13 mouse cellular contexts compared by ENCODE assay signal in the genomic region with DNA sequence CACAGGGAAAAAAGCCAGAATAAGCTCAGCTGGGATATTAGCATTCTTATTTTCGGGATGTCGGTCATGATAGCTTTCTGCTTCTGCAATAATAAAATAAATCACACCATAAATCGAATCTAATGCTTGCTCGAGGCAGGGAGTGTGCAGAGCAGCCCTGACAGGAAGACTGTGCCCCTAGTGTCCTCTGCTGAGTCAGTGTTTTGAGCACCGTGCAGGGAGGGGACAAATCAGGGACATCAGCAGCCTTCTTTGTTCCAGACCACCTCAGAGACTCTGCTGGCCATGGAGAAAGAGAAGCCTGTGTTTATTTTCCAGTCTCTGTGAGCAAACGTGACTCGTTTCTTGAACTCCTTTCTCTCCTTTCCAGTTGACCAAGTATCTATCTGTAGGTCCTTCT.
DNase-seq lines count a peak whose midpoint lies in the region; ATAC-seq and TF ChIP-seq lines count a peak whose summit lies in the region.
"Had no signal": no experiment of that assay in that cellular context is flagged by ENCODE, and none has a peak within 500 bp of the region (broad histone marks: within the 10 kb centered on the region; RNA-seq: fewer than 3 reads in every experiment).

No protein-coding gene starts in this region.

- no peak for TF ChIP-seq POLR2A in heart, adult 2 months (IDR thresholded peaks at IDR 0.05; ENCODE audit: insufficient read depth, low read depth, low read length)
- no peak for TF ChIP-seq POLR2A in brain, embryonic 14.5 days (IDR thresholded peaks at IDR 0.05; ENCODE audit: borderline replicate concordance, extremely low read depth, insufficient read depth, insufficient read length, poor library complexity, severe bottlenecking)

- H3K27ac ChIP-seq in heart, adult 2 months, result no peak overlapping the region
- H3K27ac ChIP-seq in hindbrain, embryonic 13.5 days, result peak overlapping the region; percentile 88
- peak overlapping the region; percentile 32; the same call in 1 of the 2 replicates for H3K27ac ChIP-seq in midbrain, postnatal 0 days (ENCODE audit: low read depth, low read length)
- H3K27ac ChIP-seq: embryonic facial prominence, embryonic 12.5 days; heart, embryonic 15.5 days; kidney, embryonic 15.5 days; limb, embryonic 15.5 days had no signal

- peak; percentile 82 for ATAC-seq in hindbrain, embryonic 13.5 days (ENCODE audit: low FRiP score)
- no peak for ATAC-seq in midbrain, postnatal 0 days (ENCODE audit: low FRiP score)
- ATAC-seq in megakaryocyte, adult 5-6 weeks (ENCODE audit: poor library complexity, severe bottlenecking), result no peak
- ATAC-seq: liver, postnatal 0 days had no signal

- no peak for TF ChIP-seq EP300 in heart, adult 2 months (IDR thresholded peaks at IDR 0.05; ENCODE audit: insufficient read depth, low read depth, low read length)

- H3K9me3 ChIP-seq in hindbrain, embryonic 13.5 days, result no peaks in the 10 kb centered on the region
- H3K9me3 ChIP-seq in midbrain, postnatal 0 days (ENCODE audit: low read length), result no peaks in the 10 kb centered on the region
- H3K9me3 ChIP-seq: embryonic facial prominence, embryonic 12.5 days; heart, embryonic 15.5 days; kidney, embryonic 15.5 days; limb, embryonic 15.5 days had no signal

- peaks cover 3% of the 10 kb centered on the region; the same call in 1 of the 2 replicates for H3K4me1 ChIP-seq in heart, adult 2 months (ENCODE audit: control insufficient read depth, insufficient read depth, low read length)
- H3K4me1 ChIP-seq in hindbrain, embryonic 13.5 days (replicated peaks), result peaks cover 60% of the 10 kb centered on the region
- H3K4me1 ChIP-seq in midbrain, postnatal 0 days (ENCODE audit: insufficient read depth, low read length), result 0 out of 2 replicates have a peak, but pooled peaks cover 3% of the 10 kb centered on the region

- H3K4me2 ChIP-seq in hindbrain, embryonic 13.5 days, result peak overlapping the region; percentile 23; the same call in 1 of the 2 replicates
- no peak overlapping the region for H3K4me2 ChIP-seq in midbrain, postnatal 0 days (ENCODE audit: low read depth, low read length, poor library complexity, severe bottlenecking)
- H3K4me2 ChIP-seq: embryonic facial prominence, embryonic 12.5 days; heart, embryonic 15.5 days; kidney, embryonic 15.5 days; limb, embryonic 15.5 days had no signal

- whole genome bisulfite sequencing in heart, adult 2 months, result 39% methylated on average over 7 of the region's 7 CpGs
- 30% methylated on average over 7 of the region's 7 CpGs for WGBS in hindbrain, embryonic 13.5 days
- WGBS in midbrain, postnatal 0 days, result 31% methylated on average over 7 of the region's 7 CpGs

- no peak overlapping the region for H3K4me3 ChIP-seq in heart, adult 2 months
- no peak overlapping the region for H3K4me3 ChIP-seq in hindbrain, embryonic 13.5 days
- no peak overlapping the region for H3K4me3 ChIP-seq in midbrain, postnatal 0 days (ENCODE audit: low read depth, low read length)
- H3K4me3 ChIP-seq: embryonic facial prominence, embryonic 12.5 days; heart, embryonic 15.5 days; kidney, embryonic 15.5 days; limb, embryonic 15.5 days had no signal

- no peaks in the 10 kb centered on the region for H3K27me3 ChIP-seq in heart, adult 2 months (ENCODE audit: control insufficient read depth, insufficient read depth, low read length)
- no peaks in the 10 kb centered on the region for H3K27me3 ChIP-seq in hindbrain, embryonic 13.5 days
- no peaks in the 10 kb centered on the region for H3K27me3 ChIP-seq in midbrain, postnatal 0 days (ENCODE audit: insufficient read depth, low read length)
- H3K27me3 ChIP-seq: embryonic facial prominence, embryonic 12.5 days; heart, embryonic 15.5 days; kidney, embryonic 15.5 days; limb, embryonic 15.5 days had no signal

- peak; percentile 23 for DNase-seq in heart, adult 11 months
- no peak for DNase-seq in heart, adult 2 months
- peak; percentile 39 for DNase-seq in brain, embryonic 14.5 days (ENCODE audit: low read depth)
- peak; percentile 40 for DNase-seq in midbrain, postnatal 0 days (ENCODE audit: low spot score)
- no peak for DNase-seq in left cerebral cortex, postnatal 25 days (ENCODE audit: low spot score in 2 of 2)
- DNase-seq: liver, postnatal 0 days; lung, postnatal 36 days had no signal

- H3K79me2 ChIP-seq in heart, adult 2 months (replicated peaks; ENCODE audit: control insufficient read depth, insufficient read depth, low read length), result no peaks in the 10 kb centered on the region

- TF ChIP-seq CTCF in heart, adult 2 months (IDR thresholded peaks at IDR 0.05), result no peak
- TF ChIP-seq CTCF in brain, embryonic 14.5 days (IDR thresholded peaks at IDR 0.05; ENCODE audit: borderline replicate concordance, extremely low read depth, insufficient read depth, insufficient read length), result no peak
- peak; percentile 14; the same call in 1 of the 2 replicates for TF ChIP-seq CTCF in midbrain, postnatal 0 days (IDR thresholded peaks at IDR 0.05)

- intact Hi-C loops in heart, adult 2 months (cut with DNase I), result no loop called here
- intact Hi-C loops in left cerebral cortex, postnatal 25 days (cut with DNase I), result no loop called here

- no peak overlapping the region for H3K9ac ChIP-seq in heart, adult 2 months (ENCODE audit: low read depth, low read length)
- H3K9ac ChIP-seq in hindbrain, embryonic 13.5 days, result 0 out of 2 replicates have a peak overlapping the region, but pooled peaks have one; percentile 8
- no peak overlapping the region for H3K9ac ChIP-seq in midbrain, postnatal 0 days (replicated peaks; ENCODE audit: low read length, poor library complexity, severe bottlenecking)
- H3K9ac ChIP-seq: embryonic facial prominence, embryonic 12.5 days; heart, embryonic 15.5 days; kidney, embryonic 15.5 days; limb, embryonic 15.5 days; liver, postnatal 0 days had no signal

- no peaks in the 10 kb centered on the region for H3K36me3 ChIP-seq in heart, adult 2 months (ENCODE audit: control insufficient read depth, insufficient read depth, low read length)
- H3K36me3 ChIP-seq in hindbrain, embryonic 13.5 days, result no peaks in the 10 kb centered on the region
- no peaks in the 10 kb centered on the region for H3K36me3 ChIP-seq in midbrain, postnatal 0 days (ENCODE audit: insufficient read depth, low read length)
- H3K36me3 ChIP-seq: embryonic facial prominence, embryonic 12.5 days; heart, embryonic 15.5 days; kidney, embryonic 15.5 days; limb, embryonic 15.5 days had no signal

Comparison
In these comparisons a context has a peak if more than half of its experiments do, and no peak if none do; other contexts are left out.
1. DNase-seq: peak in heart, adult 11 months (single experiment), brain, embryonic 14.5 days (single experiment) and midbrain, postnatal 0 days (single experiment); none in heart, adult 2 months (0 of 2) and left cerebral cortex, postnatal 25 days (0 of 2).